Mouse (Mus musculus): ENCODE data around the gene Dpf2. TPM values are rescaled to one million over a fixed set of nuclear protein-coding genes. Genes with fewer than 3 reads are reported as not detected.

Dpf2 gene
- polyA plus RNA-seq, 1 experiment from 2014 or later, result 47.0 TPM

DNA sequence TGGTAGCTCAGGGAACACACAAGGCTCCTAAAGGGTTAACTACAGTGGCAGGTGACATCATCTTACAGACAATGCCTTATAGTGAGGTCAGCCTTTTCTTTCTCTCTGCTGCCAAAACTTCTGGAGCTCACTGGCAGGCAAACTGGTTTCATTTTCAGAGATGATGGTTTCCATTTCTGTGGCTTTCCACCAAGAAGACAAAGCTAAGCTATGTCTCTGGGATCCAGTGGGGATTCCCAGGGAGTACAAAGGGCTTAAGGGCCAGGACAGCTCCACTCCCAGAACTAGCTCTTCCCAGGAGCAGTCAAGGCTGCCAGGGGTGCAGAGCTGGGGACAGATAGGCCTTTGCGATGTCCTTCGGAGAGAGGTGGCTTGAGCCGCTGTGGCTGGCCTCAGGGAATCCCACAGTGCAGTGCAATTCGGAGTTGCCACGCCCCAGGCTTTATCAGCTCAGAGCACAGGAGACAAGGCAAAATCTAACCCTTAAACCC, 61.3 kb downstream of the Dpf2 start:
- H3K27me3 ChIP-seq (ENCODE audit: control insufficient read depth, insufficient read depth, low read length), result no peaks in the 10 kb centered on the region
- no peak overlapping the region for H3K4me2 ChIP-seq (replicated peaks; ENCODE audit: low read depth)
- WGBS, result 45% methylated on average over 5 of the region's 5 CpGs
- no peak overlapping the region for H3K4me3 ChIP-seq (ENCODE audit: low read depth, low read length)
- H3K9me3 ChIP-seq (ENCODE audit: control insufficient read depth, low read length), result no peaks in the 10 kb centered on the region
- peak overlapping the region; percentile 45; the same call in 1 of the 2 replicates for H3K9ac ChIP-seq (ENCODE audit: low read length)
- no peak for ATAC-seq (ENCODE audit: low FRiP score, low TSS enrichment)
- TF ChIP-seq CTCF (IDR thresholded peaks at IDR 0.05; ENCODE audit: low read depth), result no peak
- no peak for TF ChIP-seq EP300 (optimal IDR thresholded peaks at IDR 0.05)
- H3K36me3 ChIP-seq (ENCODE audit: control insufficient read depth, insufficient read depth, low read length), result peaks cover 4% of the 10 kb centered on the region; the same call in 1 of the 2 replicates
- DNase-seq (ENCODE audit: low spot score), result peak; percentile 39
- peak overlapping the region; percentile 83 for H3K27ac ChIP-seq (replicated peaks)
- peaks cover 23% of the 10 kb centered on the region for H3K4me1 ChIP-seq (replicated peaks; ENCODE audit: control insufficient read depth, insufficient read depth)

- Histone ChIP-seq H3K4me1 (replicated peaks; ENCODE audit: control insufficient read depth, insufficient read depth) (peaks cover 23% of the 10 kb centered on the region), H3K36me3 (ENCODE audit: control insufficient read depth, insufficient read depth, low read length) (peaks cover 2% of the 10 kb centered on the region; the same call in 1 of the 2 replicates), H3K27me3 (ENCODE audit: control insufficient read depth, insufficient read depth, low read length) (no peaks in the 10 kb centered on the region), H3K9ac (ENCODE audit: low read length) (no peak overlapping the region), H3K9me3 (ENCODE audit: control insufficient read depth, low read length) (no peaks in the 10 kb centered on the region), H3K4me2 (replicated peaks; ENCODE audit: low read depth) (no peak overlapping the region), H3K4me3 (ENCODE audit: low read depth, low read length) (no peak overlapping the region), H3K27ac (replicated peaks) (peak overlapping the region; percentile 100)
- 82% methylated on average over 3 of the region's 3 CpGs for WGBS
- ATAC-seq (ENCODE audit: low FRiP score, low TSS enrichment) (no peak), DNase-seq (ENCODE audit: low spot score) (no peak)
- TF ChIP-seq CTCF (IDR thresholded peaks at IDR 0.05; ENCODE audit: low read depth) (no peak), EP300 (optimal IDR thresholded peaks at IDR 0.05) (no peak)
Observed at GRCm38 (mm10) chr19:5850860-5851259, 62.0 kb downstream of the Dpf2 start.

DNA sequence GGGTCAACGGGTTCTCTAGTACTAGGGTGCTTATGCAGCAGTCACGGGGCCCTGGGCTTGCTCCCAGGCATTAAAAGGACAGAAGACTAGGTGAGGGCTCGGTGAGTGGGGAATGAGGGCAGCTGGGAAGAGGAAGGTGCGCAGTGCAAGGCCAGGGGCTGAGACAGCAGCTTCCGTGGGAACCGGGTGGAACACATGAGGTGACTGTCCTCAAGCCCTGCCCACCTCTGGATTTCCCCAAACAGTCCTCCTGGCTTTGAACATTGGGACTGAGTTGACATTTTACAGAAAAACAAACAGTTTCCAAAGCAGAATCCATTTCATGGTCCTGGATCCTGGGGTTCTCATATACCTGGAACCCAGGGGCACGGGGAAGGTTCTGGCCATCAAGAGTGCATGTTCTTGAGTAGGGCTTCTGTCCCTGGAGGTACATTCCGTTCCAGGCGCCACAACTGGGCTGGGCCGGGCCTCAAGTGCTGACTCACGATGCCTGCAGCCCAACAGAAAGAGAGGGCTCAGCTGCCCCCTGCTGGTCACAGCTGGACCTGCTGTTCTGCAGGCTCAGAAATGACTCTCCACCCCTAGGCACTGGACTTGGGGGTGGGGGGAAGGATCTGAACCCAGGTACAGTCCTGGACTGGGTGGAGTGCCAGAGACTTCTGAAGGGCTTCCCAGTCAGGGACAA, 62.8 kb downstream of the Dpf2 start:
- Histone ChIP-seq H3K4me1 (replicated peaks; ENCODE audit: control insufficient read depth, insufficient read depth) (peaks cover 23% of the 10 kb centered on the region), H3K9me3 (ENCODE audit: control insufficient read depth, low read length) (no peaks in the 10 kb centered on the region), H3K27ac (replicated peaks) (peak overlapping the region; percentile 100), H3K4me2 (replicated peaks; ENCODE audit: low read depth) (peak overlapping the region; percentile 79; the same call in 1 of the 2 replicates), H3K36me3 (ENCODE audit: control insufficient read depth, insufficient read depth, low read length) (peaks cover 2% of the 10 kb centered on the region; the same call in 1 of the 2 replicates), H3K4me3 (ENCODE audit: low read depth, low read length) (peak overlapping the region; percentile 8; the same call in 1 of the 2 replicates), H3K27me3 (ENCODE audit: control insufficient read depth, insufficient read depth, low read length) (no peaks in the 10 kb centered on the region), H3K9ac (ENCODE audit: low read length) (peak overlapping the region; percentile 73)
- DNase-seq (ENCODE audit: low spot score) (peak; percentile 96), ATAC-seq (ENCODE audit: low FRiP score, low TSS enrichment) (peak; percentile 56)
- peak; percentile 96 for TF ChIP-seq EP300 (optimal IDR thresholded peaks at IDR 0.05)
- TF ChIP-seq CTCF (IDR thresholded peaks at IDR 0.05; ENCODE audit: low read depth), result peak; percentile 99
- 22% methylated on average over 11 of the region's 11 CpGs for WGBS

GRCm38 (mm10) chr19:5848826-5849672, 63.8 kb downstream of the Dpf2 start:
- peak overlapping the region; percentile 79 for H3K4me2 ChIP-seq (replicated peaks; ENCODE audit: low read depth)
- DNase-seq (ENCODE audit: low spot score) (peak; percentile 56), ATAC-seq (ENCODE audit: low FRiP score, low TSS enrichment) (no peak)
- TF ChIP-seq EP300 (optimal IDR thresholded peaks at IDR 0.05) (no peak), CTCF (IDR thresholded peaks at IDR 0.05; ENCODE audit: low read depth) (peak; percentile 24; the same call in 1 of the 2 replicates)
- no peaks in the 10 kb centered on the region for H3K9me3 ChIP-seq (ENCODE audit: control insufficient read depth, low read length)
- H3K4me1 ChIP-seq (replicated peaks; ENCODE audit: control insufficient read depth, insufficient read depth), result peaks cover 23% of the 10 kb centered on the region
- H3K36me3 ChIP-seq (ENCODE audit: control insufficient read depth, insufficient read depth, low read length), result peaks cover 2% of the 10 kb centered on the region; the same call in 1 of the 2 replicates
- peak overlapping the region; percentile 73 for H3K9ac ChIP-seq (ENCODE audit: low read length)
- peak overlapping the region; percentile 100 for H3K27ac ChIP-seq (replicated peaks)
- H3K27me3 ChIP-seq (ENCODE audit: control insufficient read depth, insufficient read depth, low read length), result no peaks in the 10 kb centered on the region
- peak overlapping the region; percentile 36 for H3K4me3 ChIP-seq (ENCODE audit: low read depth, low read length)
- WGBS, result 26% methylated on average over 13 of the region's 13 CpGs

GRCm38 (mm10) chr19:5848032-5848825, 64.6 kb downstream of the Dpf2 start:
- Histone ChIP-seq H3K4me3 (ENCODE audit: low read depth, low read length) (peak overlapping the region; percentile 36), H3K4me1 (replicated peaks; ENCODE audit: control insufficient read depth, insufficient read depth) (peaks cover 23% of the 10 kb centered on the region), H3K4me2 (replicated peaks; ENCODE audit: low read depth) (peak overlapping the region; percentile 79), H3K9ac (ENCODE audit: low read length) (peak overlapping the region; percentile 73), H3K36me3 (ENCODE audit: control insufficient read depth, insufficient read depth, low read length) (peaks cover 2% of the 10 kb centered on the region; the same call in 1 of the 2 replicates), H3K27me3 (ENCODE audit: control insufficient read depth, insufficient read depth, low read length) (no peaks in the 10 kb centered on the region), H3K27ac (replicated peaks) (peak overlapping the region; percentile 100), H3K9me3 (ENCODE audit: control insufficient read depth, low read length) (no peaks in the 10 kb centered on the region)
- ATAC-seq (ENCODE audit: low FRiP score, low TSS enrichment), result peak; percentile 15
- peak; percentile 85 for DNase-seq (ENCODE audit: low spot score)
- peak; percentile 34 for TF ChIP-seq EP300 (optimal IDR thresholded peaks at IDR 0.05)
- TF ChIP-seq CTCF (IDR thresholded peaks at IDR 0.05; ENCODE audit: low read depth), result 0 out of 2 replicates have a peak, but pooled peaks have one; percentile 1
- WGBS, result 10% methylated on average over 14 of the region's 14 CpGs

All from stomach, postnatal 0 days (tissue).